Mouse (Mus musculus) forebrain, embryonic 16.5 days (tissue): ENCODE measurements around the gene Agap2. TPM values are rescaled to one million over a fixed set of nuclear protein-coding genes. Genes with fewer than 3 reads are reported as not detected.
A peak's percentile ranks its signal among the peaks of the same experiment; 100 is the strongest.
"Not testable (repeated sequence)": the region's sequence is repeated elsewhere in the genome, so short reads cannot be mapped to it uniquely, and the experiment has no call there.

ENCODE experiments used
- ATAC-seq: fragments of 200-750 bp; cut with Nextera tagmentation; 2 replicates; pipeline ENCODE4 v1.8.0; 2017; ENCODE audit warnings: mild to moderate bottlenecking, moderate library complexity
- H3K27ac ChIP-seq: fragments of 300-500 bp; sonication (generic); 2 replicates; pipeline ENCODE4 v1.5.1; 2014; ENCODE audit warnings: low read length, control low read depth
- H3K27me3 ChIP-seq: fragments of 300-500 bp; sonication (generic); replicated peaks from 2 replicates; pipeline ENCODE4 v1.6.1; 2014; ENCODE audit warnings: low read length; ENCODE audit not compliant: control insufficient read depth, insufficient read depth
- H3K36me3 ChIP-seq: fragments of 300-500 bp; sonication (generic); 2 replicates; pipeline ENCODE4 v1.6.1; 2014; ENCODE audit not compliant: control insufficient read depth, insufficient read depth
- H3K4me1 ChIP-seq: fragments of 300-500 bp; sonication (generic); replicated peaks from 2 replicates; pipeline ENCODE4 v1.6.1; 2014; ENCODE audit warnings: low read length; ENCODE audit not compliant: control insufficient read depth, insufficient read depth
- H3K4me2 ChIP-seq: fragments of 300-500 bp; sonication (generic); 2 replicates; pipeline ENCODE4 v1.6.1; 2014; ENCODE audit warnings: mild to moderate bottlenecking, low read length, control low read depth
- H3K4me3 ChIP-seq: fragments of 300-500 bp; sonication (generic); replicated peaks from 2 replicates; pipeline ENCODE4 v1.5.1; 2014; ENCODE audit warnings: mild to moderate bottlenecking, low read length, control low read depth
- H3K9ac ChIP-seq: fragments of 300-500 bp; sonication (generic); replicated peaks from 2 replicates; pipeline ENCODE4 v1.6.1; 2014; ENCODE audit warnings: low read depth, low read length, control low read depth
- H3K9me3 ChIP-seq: fragments of 300-500 bp; sonication (generic); 2 replicates; pipeline ENCODE4 v1.6.1; 2016; ENCODE audit warnings: low read length; ENCODE audit not compliant: control insufficient read depth
- WGBS: fragments of 180-500 bp; shearing (Covaris S2); extraction: QIAGEN DNeasy Blood & Tissue Kit; methylation state at CpG from one replicate; pipeline ENCODE4 v1.1.7; 2014; 5-methylcytosine and 5-hydroxymethylcytosine counted together
- polyA plus RNA-seq: library from polyadenylated mRNA; unstranded; fragments of >200 nt; fragmentation: Nextera tagmentation; extraction: Ambion mirVana; gene quantifications from 2 replicates; pipeline ENCODE4 v1.2.1, GENCODE M21; 2015

Gene Agap2
- polyA plus RNA-seq, 1 experiment from 2014 or later, result 4.7 TPM

- H3K4me3 ChIP-seq, result peak overlapping the region; percentile 82
- H3K27me3 ChIP-seq, result no peaks in the 10 kb centered on the region
- peak overlapping the region; percentile 69 for H3K9ac ChIP-seq
- no peak for ATAC-seq
- H3K4me2 ChIP-seq, result peak overlapping the region; percentile 99
- H3K27ac ChIP-seq, result no peak overlapping the region; the same call in none of the 2 replicates
- peaks cover 25% of the 10 kb centered on the region for H3K4me1 ChIP-seq
- peaks cover 22% of the 10 kb centered on the region for H3K36me3 ChIP-seq
- WGBS, result 74% methylated on average over 9 of the region's 9 CpGs
- no peaks in the 10 kb centered on the region for H3K9me3 ChIP-seq
Observed at GRCm38 (mm10) chr10:127071203-127071602, 3.9 kb upstream of the Agap2 start.

DNA sequence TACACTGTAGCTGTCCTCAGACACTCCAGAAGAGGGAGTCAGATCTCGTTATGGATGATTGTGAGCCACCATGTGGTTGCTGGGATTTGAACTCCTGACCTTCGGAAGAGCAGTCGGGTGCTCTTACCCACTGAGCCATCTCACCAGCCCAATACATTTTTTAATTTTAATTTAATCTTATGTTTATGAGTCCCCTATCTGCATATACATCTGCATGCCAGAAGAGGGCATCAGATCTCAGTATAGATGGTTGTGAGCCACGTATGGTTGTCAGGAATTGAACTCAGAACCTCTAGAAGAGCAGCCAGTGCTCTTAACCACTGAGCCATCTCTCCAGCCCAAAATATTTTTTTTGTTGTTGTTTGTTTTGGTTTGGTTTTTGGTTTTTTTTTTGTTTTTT is 2.8 kb upstream of the Agap2 start:
- H3K27ac ChIP-seq, H3K27me3 ChIP-seq, H3K4me2 ChIP-seq, ATAC-seq, H3K9ac ChIP-seq, H3K4me3 ChIP-seq, H3K9me3 ChIP-seq: not testable (repeated sequence)
- Histone ChIP-seq H3K4me1 (peaks cover 25% of the 10 kb centered on the region), H3K36me3 (peaks cover 13% of the 10 kb centered on the region)
- WGBS, result 81% methylated on average over 4 of the region's 4 CpGs

GRCm38 (mm10) chr10:127072969-127073368 is 2.1 kb upstream of the Agap2 start:
- H3K27me3 ChIP-seq, H3K9ac ChIP-seq, H3K9me3 ChIP-seq, ATAC-seq, H3K4me2 ChIP-seq, H3K4me3 ChIP-seq, H3K27ac ChIP-seq, H3K36me3 ChIP-seq: not testable (repeated sequence)
- peaks cover 30% of the 10 kb centered on the region for H3K4me1 ChIP-seq
- 75% methylated on average over 2 of the region's 2 CpGs for WGBS

DNA sequence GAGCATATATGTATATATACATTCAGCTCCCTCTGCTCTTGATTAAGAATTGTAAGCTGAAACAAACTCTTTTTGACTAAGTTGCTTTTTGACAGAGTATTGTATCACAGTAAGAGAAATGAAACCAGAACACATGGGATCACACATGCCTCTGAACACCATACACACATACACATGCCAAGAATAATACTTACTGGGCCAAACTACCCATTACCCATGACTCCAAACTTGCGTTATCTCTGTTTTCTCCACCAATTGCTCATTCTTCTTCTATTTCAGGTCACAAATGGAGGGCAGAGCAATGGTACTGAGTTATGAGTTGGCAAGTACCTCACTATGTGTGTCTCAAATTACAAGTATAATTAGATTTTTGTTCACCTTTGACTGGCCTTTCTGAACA is 1.1 kb upstream of the Agap2 start:
- 78% methylated on average over 1 of the region's 1 CpGs for WGBS
- no peak for ATAC-seq
- Histone ChIP-seq H3K36me3 (no peaks in the 10 kb centered on the region), H3K9ac (no peak overlapping the region), H3K27me3 (no peaks in the 10 kb centered on the region), H3K4me1 (peaks cover 26% of the 10 kb centered on the region), H3K4me2 (no peak overlapping the region), H3K4me3 (no peak overlapping the region), H3K27ac (no peak overlapping the region), H3K9me3 (no peaks in the 10 kb centered on the region)

- H3K27ac ChIP-seq, result no peak overlapping the region
Observed at GRCm38 (mm10) chr10:127075651-127076050, 567 bp downstream of the Agap2 start.

GRCm38 (mm10) chr10:127076082-127076481 is 998 bp downstream of the Agap2 start:
- Histone ChIP-seq H3K27ac (no peak overlapping the region), H3K4me3 (no peak overlapping the region), H3K36me3 (no peaks in the 10 kb centered on the region), H3K4me2 (no peak overlapping the region), H3K27me3 (peaks cover 8% of the 10 kb centered on the region), H3K4me1 (peaks cover 29% of the 10 kb centered on the region), H3K9me3 (no peaks in the 10 kb centered on the region), H3K9ac (no peak overlapping the region)
- 44% methylated on average over 4 of the region's 4 CpGs for WGBS
- ATAC-seq, result no peak

More at GRCm38 (mm10) chr10:127075651-127076050, 567 bp downstream of the Agap2 start:
- Histone ChIP-seq H3K9me3 (no peaks in the 10 kb centered on the region), H3K4me3 (no peak overlapping the region), H3K4me2 (no peak overlapping the region), H3K4me1 (peaks cover 29% of the 10 kb centered on the region), H3K36me3 (no peaks in the 10 kb centered on the region), H3K9ac (no peak overlapping the region), H3K27me3 (peaks cover 7% of the 10 kb centered on the region)
- 73% methylated on average over 8 of the region's 8 CpGs for WGBS
- ATAC-seq, result no peak

GRCm38 (mm10) chr10:127077515-127077914 is 2.4 kb downstream of the Agap2 start:
- Histone ChIP-seq H3K27ac (peak overlapping the region; percentile 75), H3K9ac (peak overlapping the region; percentile 50), H3K4me1 (peaks cover 39% of the 10 kb centered on the region), H3K4me3 (peak overlapping the region; percentile 29), H3K9me3 (no peaks in the 10 kb centered on the region), H3K27me3 (peaks cover 8% of the 10 kb centered on the region), H3K36me3 (no peaks in the 10 kb centered on the region), H3K4me2 (peak overlapping the region; percentile 88)
- ATAC-seq, result no peak
- 3% methylated on average over 10 of the region's 10 CpGs for WGBS

DNA sequence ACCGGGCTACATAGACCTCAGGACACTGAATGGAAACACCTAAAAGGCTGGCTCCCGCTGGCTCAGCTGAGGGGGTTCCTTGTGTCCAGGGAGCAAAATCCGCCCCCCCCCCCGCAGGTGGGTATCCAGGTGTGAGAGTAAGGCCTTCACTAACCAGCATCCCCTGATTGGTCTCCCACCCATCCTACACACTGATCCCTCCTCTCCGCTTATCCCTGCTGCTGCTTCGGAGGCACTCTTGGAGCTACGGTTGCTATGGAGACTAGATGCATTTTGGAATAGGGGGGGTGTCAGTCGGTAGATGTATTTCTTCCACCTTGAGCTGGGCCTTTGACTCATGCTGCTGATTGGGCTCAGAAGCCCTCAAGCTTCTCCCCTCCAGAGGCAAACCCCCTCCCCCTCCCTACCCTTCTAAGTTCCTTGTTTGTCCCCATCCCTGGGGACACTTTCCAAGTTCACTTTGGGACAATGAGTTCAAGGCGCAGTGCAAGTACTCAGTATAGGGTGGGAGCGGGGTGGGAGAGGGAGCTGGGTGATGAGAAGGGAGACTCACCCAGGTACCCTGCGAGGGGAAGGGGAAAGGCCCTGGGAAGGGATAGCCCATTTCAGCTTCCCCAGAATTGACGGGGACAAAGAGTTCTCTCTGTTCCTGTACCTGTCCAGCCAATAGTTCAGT is 3.1 kb downstream of the Agap2 start:
- 1% methylated on average over 12 of the region's 12 CpGs for WGBS
- Histone ChIP-seq H3K27me3 (peaks cover 11% of the 10 kb centered on the region), H3K4me3 (peak overlapping the region; percentile 79), H3K9me3 (no peaks in the 10 kb centered on the region), H3K27ac (peak overlapping the region; percentile 75), H3K9ac (peak overlapping the region; percentile 50), H3K4me1 (peaks cover 39% of the 10 kb centered on the region), H3K36me3 (no peaks in the 10 kb centered on the region), H3K4me2 (peak overlapping the region; percentile 88)
- peak; percentile 54 for ATAC-seq

GRCm38 (mm10) chr10:127078677-127079575 is 3.8 kb downstream of the Agap2 start:
- Histone ChIP-seq H3K9me3 (no peaks in the 10 kb centered on the region), H3K4me1 (peaks cover 39% of the 10 kb centered on the region), H3K9ac (peak overlapping the region; percentile 83), H3K27me3 (peaks cover 11% of the 10 kb centered on the region), H3K4me3 (peak overlapping the region; percentile 79), H3K4me2 (peak overlapping the region; percentile 88), H3K27ac (peak overlapping the region; percentile 79), H3K36me3 (no peaks in the 10 kb centered on the region)
- peak; percentile 73 for ATAC-seq
- WGBS, result under 1% methylated on average over 30 of the region's 49 CpGs
